Mouse (Mus musculus) adrenal gland, postnatal 4 days (tissue): ENCODE results near the gene Nova2. TPM values are rescaled to one million over a fixed set of nuclear protein-coding genes. Genes with fewer than 3 reads are reported as not detected.

Experiments
- DNase-seq, 2 experiments: peaks; one replicate each; pipeline ENCODE4 v3.0.0; 2021 to 2022; ENCODE audit warnings: low spot score in 2 of 2, mixed read lengths in 2 of 2
- total RNA-seq, 2 experiments: library from RNA; stranded (reverse); gene quantifications; 2 replicates each; pipeline ENCODE4 v1.2.3; 2021

Nova2 gene
- total RNA-seq, 2 experiments from 2014 or later = 7.8 to 8.2 TPM

GRCm38 (mm10) chr7:18970956-18971355, 45.3 kb downstream of the Nova2 start:
- no peak for DNase-seq

DNA sequence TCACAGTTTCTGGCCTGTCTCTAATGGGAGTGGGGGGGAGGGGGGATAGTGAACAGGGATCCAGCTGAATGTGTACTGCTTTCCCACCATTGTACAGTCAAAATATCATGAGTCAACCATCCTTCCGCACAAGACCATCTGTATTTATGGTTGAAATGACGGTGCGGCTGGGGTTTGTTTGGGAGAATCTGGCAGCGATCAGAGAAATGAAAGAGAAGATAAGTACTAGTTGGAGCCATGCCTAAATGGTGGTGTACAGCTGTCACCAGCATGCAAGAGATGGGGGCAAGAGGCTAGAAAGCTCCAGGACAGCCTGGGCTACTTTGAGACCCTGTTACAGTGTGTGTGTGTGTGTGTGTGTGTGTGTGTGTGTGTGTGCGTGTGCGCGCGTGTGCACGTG, 52.7 kb downstream of the Nova2 start:
- no peak for DNase-seq

- DNase-seq = no peak
These were observed 60.8 kb downstream of the Nova2 start for GRCm38 (mm10) chr7:18986503-18986902.

DNA sequence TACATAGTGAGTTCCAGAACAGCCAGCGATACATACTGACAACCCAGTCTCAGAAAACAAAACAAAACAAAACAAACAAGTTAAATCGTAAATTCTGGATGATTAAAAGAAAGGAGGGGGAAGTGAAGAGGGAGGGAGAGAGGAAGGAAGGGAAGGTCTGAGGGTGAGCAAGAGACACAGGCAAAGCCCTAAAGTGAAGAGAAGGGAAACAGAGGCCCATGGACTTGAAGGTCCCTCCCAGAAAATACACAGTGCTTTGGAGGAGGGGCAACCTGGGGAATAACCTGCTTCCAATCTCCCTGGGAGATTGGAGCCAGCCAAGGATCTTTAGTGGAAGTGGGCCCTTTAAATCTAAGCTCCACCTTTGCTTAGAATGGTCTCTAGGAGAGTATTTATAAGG, 61.4 kb downstream of the Nova2 start, which contains the start of gene Nanos2:
Gene Nanos2, plus strand, starts transcription at position 301 of the 400 bp plus-strand sequence.
- no peak for DNase-seq

DNA sequence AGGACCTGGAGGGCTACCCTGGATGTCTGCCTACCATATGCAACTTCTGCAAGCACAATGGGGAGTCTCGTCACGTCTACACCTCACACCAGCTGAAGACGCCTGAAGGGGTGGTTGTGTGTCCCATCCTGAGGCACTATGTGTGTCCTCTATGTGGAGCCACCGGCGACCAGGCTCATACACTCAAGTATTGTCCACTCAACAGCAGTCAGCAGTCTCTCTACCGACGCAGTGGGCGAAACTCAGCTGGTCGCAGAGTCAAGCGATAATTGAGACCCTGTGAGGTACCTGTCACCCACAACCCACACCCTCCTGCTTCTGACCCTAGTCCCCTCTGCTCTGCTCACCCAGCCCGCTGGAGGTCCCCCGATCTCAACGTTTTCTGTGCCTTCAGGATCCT, 62.1 kb downstream of the Nova2 start:
- DNase-seq = no peak

DNA sequence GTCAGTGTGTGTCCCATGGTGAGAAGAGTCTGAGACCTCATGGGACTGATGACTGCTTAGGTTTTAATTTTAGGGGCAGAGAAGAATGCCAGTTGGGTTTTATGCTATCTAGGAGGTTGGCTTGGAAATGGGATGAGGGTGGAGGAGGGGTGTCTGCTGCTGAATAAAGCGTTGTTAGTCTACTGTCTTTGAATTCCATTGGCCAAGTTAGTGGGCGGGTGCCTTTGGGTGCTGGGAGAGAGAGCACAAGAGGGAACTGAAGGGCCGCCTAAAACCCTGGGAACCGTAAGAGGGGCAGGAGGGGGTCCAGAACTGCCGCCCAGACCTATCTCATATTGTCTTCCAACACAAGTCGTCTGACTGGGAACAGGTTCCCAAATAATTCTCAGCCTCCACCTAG, 63.1 kb downstream of the Nova2 start:
- DNase-seq = no peak

DNA sequence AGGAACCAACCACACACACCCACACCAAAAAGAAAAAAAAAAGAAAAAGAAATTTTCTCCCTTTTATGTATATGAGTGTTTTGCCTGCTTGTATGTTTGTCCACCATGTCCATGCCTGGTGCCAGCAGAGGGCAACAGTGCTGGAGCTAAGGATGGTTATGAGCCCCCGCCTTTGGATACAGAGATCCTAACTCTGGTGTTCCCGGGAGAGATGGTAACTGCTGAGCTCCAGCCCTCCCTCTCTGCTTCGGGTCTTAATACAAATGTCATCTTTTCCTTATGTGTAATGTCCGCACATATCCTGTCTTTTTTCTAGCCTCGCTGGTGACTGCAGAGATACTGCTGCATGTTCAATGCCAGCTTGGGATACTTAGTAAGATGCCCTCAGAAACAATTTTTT, 64.3 kb downstream of the Nova2 start:
- DNase-seq = no peak

GRCm38 (mm10) chr7:18990601-18991295, 65.1 kb downstream of the Nova2 start, which contains the start of gene Mypop:
Gene Mypop (plus strand): TSS chr7:18991245.
- peak; percentile 96 to 98 for DNase-seq

GRCm38 (mm10) chr7:18991660-18992293, 66.1 kb downstream of the Nova2 start:
- DNase-seq = no peak

- no peak for DNase-seq
These were observed 66.6 kb downstream of the Nova2 start for GRCm38 (mm10) chr7:18992294-18992675.

DNA sequence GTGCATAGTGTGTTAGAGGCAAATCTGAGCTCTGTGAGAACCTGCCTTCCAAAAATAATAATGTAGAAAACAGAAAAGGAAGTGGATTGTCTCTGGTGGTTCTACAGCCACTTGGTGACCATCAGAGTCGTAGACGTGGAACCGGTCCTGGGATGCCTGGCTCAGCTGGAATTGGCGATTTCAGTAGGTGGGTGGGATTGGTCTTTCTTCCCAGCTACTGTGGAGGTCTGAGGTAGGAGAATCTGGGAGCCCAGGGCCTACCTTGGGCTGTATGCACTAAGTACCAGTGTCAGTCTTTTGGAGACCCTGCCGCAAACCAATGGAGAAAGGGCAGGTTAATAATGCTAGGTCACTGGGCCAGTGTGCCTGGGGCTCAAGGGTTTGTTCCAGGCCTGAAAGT, 67.3 kb downstream of the Nova2 start:
- DNase-seq = no peak

- no peak for DNase-seq
These were observed 73.1 kb downstream of the Nova2 start for GRCm38 (mm10) chr7:18998835-18999234.

GRCm38 (mm10) chr7:19000421-19000820, 74.7 kb downstream of the Nova2 start:
- DNase-seq = no peak

DNA sequence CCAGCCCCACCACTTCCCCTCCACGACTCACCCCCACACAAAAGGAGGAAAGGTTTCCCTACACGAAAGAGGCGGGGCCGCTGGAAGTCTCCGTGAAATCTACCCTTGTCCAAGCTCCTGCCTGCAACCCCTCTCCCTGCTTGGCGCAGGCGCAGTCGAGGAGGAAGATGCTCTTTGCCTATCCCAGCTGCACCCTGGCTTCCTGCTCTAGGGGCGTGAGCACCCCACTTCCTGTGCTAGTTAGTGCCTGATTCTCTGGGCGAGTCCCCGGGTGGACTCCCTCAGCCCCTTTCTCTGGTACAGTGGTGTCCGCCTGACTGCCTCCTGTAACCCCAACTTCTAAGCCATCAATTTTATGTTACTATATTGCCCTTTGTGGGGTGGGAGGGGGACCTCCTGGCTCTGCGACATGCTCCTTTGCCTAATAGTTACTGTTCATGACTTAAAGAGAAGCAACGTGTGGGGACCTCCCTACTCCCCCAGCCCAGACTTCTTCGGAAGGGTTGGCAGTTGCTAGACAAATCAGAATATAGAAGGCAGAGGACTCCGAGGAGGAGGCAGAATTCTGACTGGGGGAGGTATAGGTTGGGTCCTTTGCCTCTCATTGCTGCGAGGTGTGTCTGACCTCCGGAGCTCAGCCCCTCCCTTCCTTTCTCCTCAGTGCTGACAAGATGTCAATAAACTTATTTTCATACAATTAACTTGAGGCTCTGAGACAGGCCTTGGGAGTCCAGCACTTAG, 75.5 kb downstream of the Nova2 start:
- peak in 1 of 2 experiments; percentile 51 for DNase-seq

DNA sequence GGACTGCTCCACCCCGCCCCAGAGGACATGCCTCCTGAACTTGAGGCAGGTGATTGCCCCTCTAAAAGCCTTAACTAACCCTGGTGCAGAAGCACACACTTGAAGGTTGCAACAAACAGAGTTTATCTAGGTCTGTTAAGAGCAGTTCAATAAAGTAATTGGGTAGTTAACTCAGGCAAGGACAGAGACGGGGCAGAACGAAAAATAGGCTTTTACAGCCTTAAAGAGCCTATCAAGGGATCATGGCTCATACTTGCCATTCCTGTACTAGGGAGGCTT, 76.1 kb downstream of the Nova2 start:
- no peak for DNase-seq

- DNase-seq = no peak
These were observed 76.4 kb downstream of the Nova2 start for GRCm38 (mm10) chr7:19002115-19002514.

DNA sequence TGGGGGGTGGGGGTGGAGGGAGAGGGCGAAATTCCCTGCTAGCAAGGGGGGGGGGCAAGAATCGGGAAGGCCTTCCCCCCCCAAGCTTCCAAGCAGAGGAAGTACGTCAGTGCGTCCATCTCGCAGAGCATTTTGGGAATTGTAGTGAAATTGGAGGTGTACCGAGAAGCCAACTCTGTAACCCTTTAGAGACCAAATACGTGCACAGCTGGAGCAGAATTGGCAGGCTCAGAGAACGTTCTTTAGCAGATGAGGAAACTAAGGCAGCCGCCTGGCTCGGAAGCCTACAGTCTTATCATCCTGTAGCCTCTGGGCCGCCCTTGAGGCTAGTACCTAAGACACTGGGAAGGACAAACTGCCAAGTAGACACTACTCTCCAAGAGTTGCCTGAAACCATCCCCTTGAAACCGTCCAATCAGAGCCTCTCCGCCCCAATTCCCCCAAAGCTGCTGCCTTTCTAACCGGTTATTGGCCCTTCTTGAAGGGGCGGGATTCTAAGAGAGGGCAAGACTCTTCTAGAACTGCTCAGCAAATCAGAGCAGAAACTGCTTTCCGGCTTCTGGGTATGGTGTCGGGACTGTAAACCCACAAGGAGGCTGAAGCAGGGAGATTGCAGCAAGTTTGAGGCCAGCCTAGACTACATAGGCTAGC, 77.3 kb downstream of the Nova2 start:
- peak in 1 of 2 experiments; percentile 57 for DNase-seq

GRCm38 (mm10) chr7:19003902-19004630, 78.4 kb downstream of the Nova2 start, which contains the start of gene Irf2bp1:
Gene Irf2bp1 (plus strand): TSS chr7:19004044.
- peak; percentile 65 to 86 for DNase-seq

GRCm38 (mm10) chr7:19004631-19005079, 79.0 kb downstream of the Nova2 start:
- DNase-seq = no peak

- DNase-seq = no peak
These were observed 79.9 kb downstream of the Nova2 start for GRCm38 (mm10) chr7:19005417-19006121.
